Mouse (Mus musculus): ENCODE data around the gene Yars. TPM values are rescaled to one million over a fixed set of nuclear protein-coding genes. Genes with fewer than 3 reads are reported as not detected.

Gene Yars
- total and polyA plus RNA-seq, 3 experiments: 89.5 to 539 (median 179) TPM

- Histone ChIP-seq H3K27me3 (ENCODE audit: control insufficient read depth in 1 of 2, insufficient read depth in 2 of 2, low read length in 2 of 2) (no peaks in the 10 kb centered on the region), H3K79me2 (ENCODE audit: control insufficient read depth, insufficient read depth, low read length, poor library complexity) (peaks cover 49% of the 10 kb centered on the region), H3K9me3 (replicated peaks; ENCODE audit: insufficient read depth, low read length) (no peaks in the 10 kb centered on the region), H3K4me3 (ENCODE audit: control insufficient read depth in 1 of 2, insufficient read depth in 1 of 2, low read depth in 2 of 2, low read length in 2 of 2) (no peak overlapping the region), H3K9ac (ENCODE audit: control insufficient read depth, low read depth, low read length, poor library complexity, severe bottlenecking) (no peak overlapping the region), H3K4me1 (ENCODE audit: control insufficient read depth in 1 of 2, insufficient read depth in 2 of 2, low read length in 2 of 2) (peaks cover 6 to 9% of the 10 kb centered on the region in 2 experiments), H3K36me3 (ENCODE audit: control insufficient read depth in 1 of 2, insufficient read depth in 2 of 2, low read length in 2 of 2) (peaks cover 18 to 39% of the 10 kb centered on the region in 2 experiments), H3K27ac (ENCODE audit: control insufficient read depth, low read depth, low read length) (no peak overlapping the region)
- TF ChIP-seq RCOR1 (IDR thresholded peaks at IDR 0.05; ENCODE audit: low read depth, low read length) (no peak), ZKSCAN1 (IDR thresholded peaks at IDR 0.05; ENCODE audit: low read depth, low read length) (peak; percentile 52; the same call in 1 of the 2 replicates)
- no peak for DNase-seq (ENCODE audit: low read depth, low spot score)
These were observed 4.7 kb downstream of the Yars start for GRCm38 (mm10) chr4:129194280-129194679.

GRCm38 (mm10) chr4:129197514-129197913 is 8.0 kb downstream of the Yars start:
- Histone ChIP-seq H3K4me3 (ENCODE audit: control insufficient read depth in 1 of 2, insufficient read depth in 1 of 2, low read depth in 2 of 2, low read length in 2 of 2) (no peak overlapping the region), H3K4me1 (ENCODE audit: control insufficient read depth in 1 of 2, insufficient read depth in 2 of 2, low read length in 2 of 2) (no peaks in the 10 kb centered on the region; a peak in 1 of 4 replicates), H3K27ac (ENCODE audit: control insufficient read depth, low read depth, low read length) (no peak overlapping the region), H3K9me3 (replicated peaks; ENCODE audit: insufficient read depth, low read length) (no peaks in the 10 kb centered on the region), H3K27me3 (ENCODE audit: control insufficient read depth in 1 of 2, insufficient read depth in 2 of 2, low read length in 2 of 2) (no peaks in the 10 kb centered on the region), H3K36me3 (ENCODE audit: control insufficient read depth in 1 of 2, insufficient read depth in 2 of 2, low read length in 2 of 2) (peaks cover 6 to 56% of the 10 kb centered on the region in 2 experiments), H3K79me2 (ENCODE audit: control insufficient read depth, insufficient read depth, low read length, poor library complexity) (peaks cover 23% of the 10 kb centered on the region), H3K9ac (ENCODE audit: control insufficient read depth, low read depth, low read length, poor library complexity, severe bottlenecking) (no peak overlapping the region)
- DNase-seq (ENCODE audit: low read depth, low spot score): no peak
- no peak for TF ChIP-seq EP300 (IDR thresholded peaks at IDR 0.05; ENCODE audit: low read depth in 1 of 2, low read length in 2 of 2)
- TF ChIP-seq NELFE (IDR thresholded peaks at IDR 0.05; ENCODE audit: low read depth, low read length): no peak
- TF ChIP-seq TCF12 (IDR thresholded peaks at IDR 0.05; ENCODE audit: low read depth, low read length): no peak
- no peak for TF ChIP-seq ZC3H11A (IDR thresholded peaks at IDR 0.05; ENCODE audit: low read depth, low read length)
- no peak for TF ChIP-seq ETS1 (IDR thresholded peaks at IDR 0.05; ENCODE audit: low read depth, low read length)
- no peak for TF ChIP-seq MEF2A (IDR thresholded peaks at IDR 0.05; ENCODE audit: extremely low read depth, insufficient replicate concordance, low read depth, low read length, poor library complexity, severe bottlenecking)
- no peak for TF ChIP-seq BHLHE40 (IDR thresholded peaks at IDR 0.05; ENCODE audit: borderline replicate concordance, low read depth, low read length)
- no peak for TF ChIP-seq CHD1 (IDR thresholded peaks at IDR 0.05; ENCODE audit: low read depth, low read length)
- no peak for TF ChIP-seq ZKSCAN1 (IDR thresholded peaks at IDR 0.05; ENCODE audit: low read depth, low read length)
- no peak for TF ChIP-seq POLR2AphosphoS2 (IDR thresholded peaks at IDR 0.05; ENCODE audit: low read length)
- no peak for TF ChIP-seq MYC (IDR thresholded peaks at IDR 0.05; ENCODE audit: low read depth, low read length)

GRCm38 (mm10) chr4:129204655-129205054 is 15.1 kb downstream of the Yars start:
- TF ChIP-seq MAFK (IDR thresholded peaks at IDR 0.05; ENCODE audit: borderline replicate concordance, low read depth, low read length): no peak
- TF ChIP-seq CHD1 (IDR thresholded peaks at IDR 0.05; ENCODE audit: low read depth, low read length): no peak
- TF ChIP-seq USF2 (IDR thresholded peaks at IDR 0.05; ENCODE audit: borderline replicate concordance in 1 of 2, insufficient read depth in 1 of 2, low read depth in 1 of 2, low read length in 2 of 2): no peak
- no peak for TF ChIP-seq GABPA (IDR thresholded peaks at IDR 0.05; ENCODE audit: low read depth, low read length)
- TF ChIP-seq RCOR1 (IDR thresholded peaks at IDR 0.05; ENCODE audit: low read depth, low read length): no peak
- TF ChIP-seq KAT2A (conservative IDR thresholded peaks at IDR 0.05; ENCODE audit: low read depth, low read length): no peak
- no peak for TF ChIP-seq MEF2A (IDR thresholded peaks at IDR 0.05; ENCODE audit: extremely low read depth, insufficient replicate concordance, low read depth, low read length, poor library complexity, severe bottlenecking)
- no peak for TF ChIP-seq SIN3A (IDR thresholded peaks at IDR 0.05; ENCODE audit: low read length)
- TF ChIP-seq HCFC1 (IDR thresholded peaks at IDR 0.05; ENCODE audit: low read depth, low read length): no peak
- TF ChIP-seq ETS1 (IDR thresholded peaks at IDR 0.05; ENCODE audit: low read depth, low read length): no peak
- no peak for TF ChIP-seq CTCF (IDR thresholded peaks at IDR 0.05 in 2 of 3, conservative IDR thresholded peaks at IDR 0.05 in 1 of 3; ENCODE audit: control insufficient read depth in 1 of 3, insufficient read depth in 1 of 3, low read depth in 2 of 3, low read length in 3 of 3, poor library complexity in 1 of 3, severe bottlenecking in 1 of 3)
- no peak for TF ChIP-seq BHLHE40 (IDR thresholded peaks at IDR 0.05; ENCODE audit: borderline replicate concordance, low read depth, low read length)
- TF ChIP-seq EP300 (IDR thresholded peaks at IDR 0.05; ENCODE audit: low read depth in 1 of 2, low read length in 2 of 2): no peak
- no peak for TF ChIP-seq TBP (IDR thresholded peaks at IDR 0.05; ENCODE audit: low read depth, low read length)
- no peak for TF ChIP-seq MAZ (IDR thresholded peaks at IDR 0.05; ENCODE audit: low read depth, low read length)
- no peak for TF ChIP-seq USF1 (IDR thresholded peaks at IDR 0.05; ENCODE audit: low read depth, low read length)
- TF ChIP-seq ZKSCAN1 (IDR thresholded peaks at IDR 0.05; ENCODE audit: low read depth, low read length): no peak
- no peaks in the 10 kb centered on the region for H3K79me2 ChIP-seq (ENCODE audit: control insufficient read depth, insufficient read depth, low read length, poor library complexity)
- peaks cover 0 to 56% of the 10 kb centered on the region in 2 experiments; a peak in 2 of 4 replicates for H3K36me3 ChIP-seq (ENCODE audit: control insufficient read depth in 1 of 2, insufficient read depth in 2 of 2, low read length in 2 of 2)
- DNase-seq (ENCODE audit: low read depth, low spot score): no peak
- H3K9ac ChIP-seq (ENCODE audit: control insufficient read depth, low read depth, low read length, poor library complexity, severe bottlenecking): no peak overlapping the region
- no peaks in the 10 kb centered on the region for H3K9me3 ChIP-seq (replicated peaks; ENCODE audit: insufficient read depth, low read length)
- no peaks in the 10 kb centered on the region for H3K4me1 ChIP-seq (ENCODE audit: control insufficient read depth in 1 of 2, insufficient read depth in 2 of 2, low read length in 2 of 2)
- no peak overlapping the region for H3K27ac ChIP-seq (ENCODE audit: control insufficient read depth, low read depth, low read length)
- no peak overlapping the region for H3K4me3 ChIP-seq (ENCODE audit: control insufficient read depth in 1 of 2, insufficient read depth in 1 of 2, low read depth in 2 of 2, low read length in 2 of 2)
- no peaks in the 10 kb centered on the region for H3K27me3 ChIP-seq (ENCODE audit: control insufficient read depth in 1 of 2, insufficient read depth in 2 of 2, low read length in 2 of 2)

All from MEL (cell line).